Mouse (Mus musculus): ENCODE results near the gene Ptpn1.

The Ptpn1 gene

GRCm38 (mm10) chr2:168016951-168017391, 85.1 kb downstream of the Ptpn1 start:
- DNase-seq = peak; percentile 81 to 83

- no peak for DNase-seq
Observed at GRCm38 (mm10) chr2:168019201-168019715, 87.4 kb downstream of the Ptpn1 start.

- DNase-seq = no peak
Observed at GRCm38 (mm10) chr2:168023763-168024402, 92.0 kb downstream of the Ptpn1 start.

GRCm38 (mm10) chr2:168025174-168025573, 93.3 kb downstream of the Ptpn1 start:
- no peak for DNase-seq

- no peak for DNase-seq
Observed at GRCm38 (mm10) chr2:168025882-168026281, 94.0 kb downstream of the Ptpn1 start.

GRCm38 (mm10) chr2:168026467-168026866, 94.6 kb downstream of the Ptpn1 start:
- DNase-seq = no peak

- no peak for DNase-seq
Observed at GRCm38 (mm10) chr2:168028376-168028775, 96.5 kb downstream of the Ptpn1 start.
